Mouse (Mus musculus) naive thymus-derived CD4-positive, alpha-beta T cell, adult 2 months (primary cell): Measurements from ENCODE around the gene Vmn2r65.

Experiments
- DNase-seq: peaks from one replicate; pipeline ENCODE4 v3.0.0-alpha.2; 2011; ENCODE audit warnings: low read depth

Gene Vmn2r65

GRCm38 (mm10) chr7:84964015-84964414 lies at the start of gene Vmn2r65:
TSS of gene Vmn2r65 (minus strand) at chr7:84964115.
- no peak for DNase-seq

- DNase-seq: no peak
Observed at GRCm38 (mm10) chr7:85012168-85012567, 48.3 kb upstream of the Vmn2r65 start, which contains the start of gene Vmn2r66. TSS of gene Vmn2r66 (minus strand) at chr7:85012268.

- no peak for DNase-seq
Observed at GRCm38 (mm10) chr7:84996694-84997093, 32.8 kb upstream of the Vmn2r65 start.
